Mouse (Mus musculus) lung, postnatal 0 days (tissue): ENCODE data around the gene Map6. TPM values are rescaled to one million over a fixed set of nuclear protein-coding genes. Genes with fewer than 3 reads are reported as not detected.
A peak's percentile ranks its signal among the peaks of the same experiment; 100 is the strongest.

Experiments
- ATAC-seq: fragments of 200-750 bp; cut with Nextera tagmentation; 2 replicates; pipeline ENCODE4 v1.8.0; 2017; ENCODE audit warnings: moderate library complexity
- DNase-seq: peaks from one replicate; pipeline ENCODE4 v3.0.0-alpha.2; 2016; ENCODE audit warnings: low spot score
- H3K27ac ChIP-seq: fragments of 300-500 bp; sonication (generic); 2 replicates; pipeline ENCODE4 v1.5.1; 2014; ENCODE audit warnings: antibody characterized with exemption, mild to moderate bottlenecking, low read length, mixed read lengths
- H3K27me3 ChIP-seq: fragments of 300-500 bp; sonication (generic); replicated peaks from 2 replicates; pipeline ENCODE4 v1.6.1; 2014; ENCODE audit warnings: low read length, mixed read lengths; ENCODE audit not compliant: insufficient read depth
- H3K36me3 ChIP-seq: fragments of 300-500 bp; sonication (generic); 2 replicates; pipeline ENCODE4 v1.6.1; 2014; ENCODE audit warnings: low read length, mixed read lengths; ENCODE audit not compliant: insufficient read depth
- H3K4me1 ChIP-seq: fragments of 300-500 bp; sonication (generic); 2 replicates; pipeline ENCODE4 v1.6.1; 2014; ENCODE audit warnings: antibody characterized with exemption, low read depth, low read length, mixed read lengths; ENCODE audit not compliant: insufficient read depth
- H3K4me2 ChIP-seq: fragments of 300-500 bp; sonication (generic); replicated peaks from 2 replicates; pipeline ENCODE4 v1.6.1; 2014; ENCODE audit warnings: low read depth, mild to moderate bottlenecking, low read length, moderate library complexity, mixed read lengths
- H3K4me3 ChIP-seq: fragments of 300-500 bp; sonication (generic); 2 replicates; pipeline ENCODE4 v1.5.1; 2014; ENCODE audit warnings: low read depth, low read length
- H3K9ac ChIP-seq: fragments of 300-500 bp; sonication (generic); replicated peaks from 2 replicates; pipeline ENCODE4 v1.6.1; 2014; ENCODE audit warnings: low read depth, mild to moderate bottlenecking
- H3K9me3 ChIP-seq: fragments of 300-500 bp; sonication (generic); 2 replicates; pipeline ENCODE4 v1.6.1; 2016; ENCODE audit warnings: low read length, mixed read lengths
- CTCF ChIP-seq: IDR thresholded peaks from 2 replicates; pipeline ENCODE4 v1.5.1; 2016; ENCODE audit warnings: antibody characterized with exemption, mild to moderate bottlenecking
- EP300 ChIP-seq: IDR thresholded peaks from 2 replicates; pipeline ENCODE4 v1.6.1; 2016; ENCODE audit warnings: antibody characterized with exemption, mild to moderate bottlenecking, control low read depth
- WGBS: fragments of 180-500 bp; shearing (Covaris S2); extraction: QIAGEN DNeasy Blood & Tissue Kit; methylation state at CpG from one replicate; pipeline ENCODE4 v1.1.7; 2014; 5-methylcytosine and 5-hydroxymethylcytosine counted together
- polyA plus RNA-seq: library from polyadenylated mRNA; unstranded; fragments of >200 nt; fragmentation: Nextera tagmentation; extraction: Ambion mirVana; gene quantifications from 2 replicates; pipeline ENCODE4 v1.2.1, GENCODE M21; 2015

Map6 gene
- polyA plus RNA-seq, 1 experiment from 2014 or later: 29.6 TPM

DNA sequence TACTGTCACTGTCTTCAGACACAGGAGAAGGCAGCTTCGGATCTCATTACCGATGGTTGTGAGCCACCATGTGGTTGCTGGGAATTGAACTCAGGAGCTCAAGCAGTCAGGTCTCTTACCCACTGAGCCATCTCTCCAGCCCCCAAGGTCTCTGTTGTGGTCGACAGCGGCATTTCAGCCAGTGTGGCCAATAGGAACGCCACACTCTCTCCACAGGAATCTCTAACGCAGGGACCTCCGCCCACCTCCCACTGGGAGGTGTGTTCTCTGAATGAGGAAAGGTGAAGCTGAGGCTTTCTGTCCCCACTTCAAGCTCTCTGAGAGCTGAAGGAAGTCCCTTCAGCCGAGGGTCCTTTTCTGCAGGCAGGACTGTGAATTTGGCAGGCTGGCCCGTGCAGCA, 16.9 kb upstream of the Map6 start:
- ATAC-seq (no peak), DNase-seq (no peak)
- Histone ChIP-seq H3K27me3 (no peaks in the 10 kb centered on the region), H3K36me3 (no peaks in the 10 kb centered on the region), H3K4me1 (no peaks in the 10 kb centered on the region), H3K27ac (no peak overlapping the region), H3K4me3 (no peak overlapping the region), H3K9ac (no peak overlapping the region), H3K4me2 (no peak overlapping the region), H3K9me3 (no peaks in the 10 kb centered on the region)
- 27% methylated on average over 9 of the region's 9 CpGs for WGBS
- no peak for TF ChIP-seq CTCF

DNA sequence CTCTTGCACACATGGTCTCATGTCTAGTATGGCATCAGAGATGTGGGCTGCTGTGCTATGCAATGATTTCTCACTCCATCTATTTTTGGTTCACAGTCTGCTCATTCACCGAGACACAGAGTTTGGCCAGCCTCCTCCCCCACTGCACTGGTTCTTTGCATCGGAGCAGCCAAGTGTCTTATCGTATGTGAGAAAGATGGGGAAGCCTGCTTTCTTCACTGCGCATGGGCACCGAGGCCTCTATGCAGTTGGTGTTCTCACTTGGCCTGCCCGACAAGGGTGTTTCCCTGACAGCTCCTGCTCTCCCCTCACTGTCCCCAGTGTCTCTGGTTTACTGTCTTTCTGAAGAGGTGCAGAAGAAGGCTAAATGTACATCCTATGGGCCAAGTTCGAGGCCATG, 12.2 kb upstream of the Map6 start:
- Histone ChIP-seq H3K4me3 (no peak overlapping the region), H3K36me3 (no peaks in the 10 kb centered on the region), H3K9me3 (no peaks in the 10 kb centered on the region), H3K9ac (no peak overlapping the region), H3K4me1 (no peaks in the 10 kb centered on the region), H3K27me3 (no peaks in the 10 kb centered on the region), H3K4me2 (no peak overlapping the region), H3K27ac (no peak overlapping the region)
- DNase-seq (no peak), ATAC-seq (no peak)
- no peak for TF ChIP-seq EP300
- TF ChIP-seq CTCF: no peak
- WGBS: 74% methylated on average over 7 of the region's 7 CpGs

DNA sequence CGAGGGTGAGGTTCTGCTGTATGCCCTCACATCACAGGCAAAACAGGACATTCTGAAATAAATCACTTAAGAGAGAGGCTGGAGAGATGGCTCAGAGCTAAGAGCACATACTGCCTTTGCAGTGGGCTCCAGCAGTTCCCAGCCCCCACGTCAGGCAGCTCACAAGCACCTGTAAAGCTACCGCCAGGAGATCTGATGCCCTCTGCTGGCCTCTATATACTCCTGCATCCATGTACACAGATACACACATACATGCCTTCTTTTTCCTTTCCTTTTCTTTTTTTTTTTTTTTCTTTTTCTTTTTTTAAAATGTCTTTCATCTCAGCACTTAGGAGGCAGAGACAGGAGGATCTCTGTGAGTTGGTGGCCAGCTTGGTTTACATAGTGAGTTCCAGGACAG, 5.3 kb upstream of the Map6 start:
- no peak overlapping the region for H3K4me3 ChIP-seq
- no peaks in the 10 kb centered on the region for H3K36me3 ChIP-seq
- H3K27ac ChIP-seq: no peak overlapping the region
- peaks cover 5% of the 10 kb centered on the region; the same call in 1 of the 2 replicates for H3K27me3 ChIP-seq
- no peaks in the 10 kb centered on the region for H3K4me1 ChIP-seq
- H3K4me2 ChIP-seq: no peak overlapping the region
- 0 out of 2 replicates have a peak, but pooled peaks have one; percentile 6 for ATAC-seq
- no peak overlapping the region for H3K9ac ChIP-seq
- DNase-seq: peak; percentile 4
- TF ChIP-seq EP300: no peak
- TF ChIP-seq CTCF: peak; percentile 43
- no peaks in the 10 kb centered on the region for H3K9me3 ChIP-seq
- WGBS: 41% methylated on average over 3 of the region's 3 CpGs

DNA sequence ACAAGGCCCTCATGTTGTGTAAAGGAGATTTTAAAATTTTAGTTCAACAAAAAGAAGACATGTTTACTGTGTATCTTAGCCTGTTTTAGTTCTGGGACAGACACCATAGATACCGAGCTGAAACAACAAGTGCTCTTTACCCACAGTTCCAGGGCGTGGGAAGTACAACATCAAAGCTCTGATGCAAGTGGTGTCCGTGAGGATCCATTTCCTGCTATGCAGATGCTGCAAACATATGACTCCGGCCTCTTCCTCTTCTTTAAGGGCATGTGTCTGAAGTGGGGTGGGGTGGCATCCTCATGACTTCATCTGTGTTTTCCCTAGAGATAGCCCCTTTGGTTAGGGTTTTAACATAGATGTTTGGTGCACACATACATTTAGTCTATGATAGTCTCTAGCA, 3.7 kb upstream of the Map6 start:
- peak; percentile 38 for ATAC-seq
- Histone ChIP-seq H3K4me2 (no peak overlapping the region), H3K36me3 (no peaks in the 10 kb centered on the region), H3K9me3 (no peaks in the 10 kb centered on the region), H3K4me3 (no peak overlapping the region), H3K9ac (no peak overlapping the region), H3K4me1 (peaks cover 8% of the 10 kb centered on the region; the same call in 1 of the 2 replicates), H3K27ac (no peak overlapping the region), H3K27me3 (peaks cover 20% of the 10 kb centered on the region)
- 35% methylated on average over 4 of the region's 4 CpGs for WGBS
- peak; percentile 45 for DNase-seq
- TF ChIP-seq CTCF (no peak), EP300 (no peak)

DNA sequence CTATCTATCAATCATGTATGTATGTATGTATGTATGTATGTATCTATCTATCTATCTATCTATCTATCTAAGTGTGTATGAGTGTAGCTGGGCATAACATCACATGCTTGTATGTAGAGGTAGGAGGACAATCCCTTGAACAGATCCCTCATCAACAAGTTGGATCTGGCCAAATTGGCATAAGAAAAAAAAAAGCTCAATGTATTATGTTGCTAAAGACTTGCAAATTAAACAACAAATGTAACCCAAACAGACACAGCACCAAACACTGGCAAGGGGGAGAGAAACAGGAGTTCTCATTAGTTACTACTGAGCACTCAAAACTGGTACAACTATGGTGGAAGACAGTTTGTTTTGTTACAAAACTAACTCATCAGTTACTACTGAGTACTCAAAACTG, 2.6 kb upstream of the Map6 start:
- DNase-seq (no peak), ATAC-seq (no peak)
- H3K9ac ChIP-seq: no peak overlapping the region
- H3K27me3 ChIP-seq: peaks cover 23% of the 10 kb centered on the region
- H3K9me3 ChIP-seq: no peaks in the 10 kb centered on the region
- no peaks in the 10 kb centered on the region for H3K36me3 ChIP-seq
- H3K4me3 ChIP-seq: no peak overlapping the region
- no peak overlapping the region for H3K27ac ChIP-seq
- no peak overlapping the region for H3K4me2 ChIP-seq
- TF ChIP-seq CTCF (no peak), EP300 (no peak)
- peaks cover 9% of the 10 kb centered on the region; the same call in 1 of the 2 replicates for H3K4me1 ChIP-seq

DNA sequence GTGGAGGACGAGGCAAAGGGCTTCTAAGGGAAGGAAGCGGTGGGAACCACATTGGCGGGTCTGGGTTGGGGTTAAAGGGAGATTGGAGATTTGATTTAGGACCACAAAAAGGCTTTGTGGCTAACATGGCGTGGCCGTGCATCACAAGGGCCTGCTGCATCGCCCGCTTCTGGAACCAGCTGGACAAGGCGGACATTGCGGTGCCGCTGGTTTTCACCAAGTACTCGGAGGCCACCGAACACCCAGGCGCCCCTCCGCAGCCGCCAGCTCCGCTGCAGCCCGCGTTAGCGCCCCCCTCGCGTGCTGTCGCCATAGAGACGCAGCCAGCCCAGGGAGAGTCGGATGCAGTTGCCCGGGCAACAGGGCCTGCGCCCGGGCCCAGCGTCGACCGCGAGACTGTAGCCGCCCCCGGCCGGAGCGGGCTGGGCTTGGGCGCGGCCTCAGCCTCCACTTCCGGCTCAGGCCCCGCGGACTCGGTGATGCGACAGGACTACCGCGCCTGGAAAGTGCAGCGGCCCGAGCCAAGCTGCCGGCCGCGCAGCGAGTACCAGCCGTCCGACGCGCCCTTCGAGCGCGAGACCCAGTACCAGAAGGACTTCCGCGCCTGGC, 754 bp downstream of the Map6 start:
- WGBS: under 1% methylated on average over 51 of the region's 59 CpGs
- H3K4me2 ChIP-seq: peak overlapping the region; percentile 67
- TF ChIP-seq CTCF (no peak), EP300 (no peak)
- H3K4me1 ChIP-seq: peaks cover 12% of the 10 kb centered on the region; the same call in 1 of the 2 replicates
- no peaks in the 10 kb centered on the region for H3K36me3 ChIP-seq
- H3K9me3 ChIP-seq: no peaks in the 10 kb centered on the region
- H3K27ac ChIP-seq: peak overlapping the region; percentile 71
- H3K27me3 ChIP-seq: peaks cover 26% of the 10 kb centered on the region
- DNase-seq: peak; percentile 62
- peak; percentile 78 for ATAC-seq
- H3K9ac ChIP-seq: no peak overlapping the region
- H3K4me3 ChIP-seq: peak overlapping the region; percentile 43

DNA sequence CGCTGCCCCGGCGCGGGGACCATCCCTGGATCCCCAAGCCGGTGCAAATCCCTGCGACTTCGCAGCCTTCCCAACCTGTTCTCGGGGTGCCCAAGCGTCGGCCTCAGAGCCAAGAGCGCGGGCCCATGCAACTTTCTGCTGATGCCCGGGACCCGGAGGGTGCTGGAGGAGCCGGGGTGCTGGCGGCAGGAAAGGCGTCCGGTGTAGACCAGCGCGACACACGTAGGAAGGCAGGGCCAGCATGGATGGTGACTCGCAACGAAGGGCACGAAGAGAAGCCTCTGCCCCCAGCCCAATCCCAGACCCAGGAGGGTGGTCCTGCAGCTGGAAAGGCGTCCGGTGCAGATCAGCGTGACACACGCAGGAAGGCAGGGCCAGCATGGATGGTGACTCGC, 1.3 kb downstream of the Map6 start:
- no peaks in the 10 kb centered on the region for H3K9me3 ChIP-seq
- H3K27me3 ChIP-seq: peaks cover 26% of the 10 kb centered on the region
- H3K9ac ChIP-seq: no peak overlapping the region
- peak overlapping the region; percentile 71 for H3K27ac ChIP-seq
- ATAC-seq (peak; percentile 23), DNase-seq (no peak)
- peaks cover 12% of the 10 kb centered on the region; the same call in 1 of the 2 replicates for H3K4me1 ChIP-seq
- peak overlapping the region; percentile 43 for H3K4me3 ChIP-seq
- TF ChIP-seq CTCF: no peak
- no peaks in the 10 kb centered on the region for H3K36me3 ChIP-seq
- H3K4me2 ChIP-seq: peak overlapping the region; percentile 67
- WGBS: 2% methylated on average over 29 of the region's 29 CpGs
